Mouse (Mus musculus) heart, embryonic 14.5 days (tissue): ENCODE results near the gene Gpbar1. TPM values are rescaled to one million over a fixed set of nuclear protein-coding genes. Genes with fewer than 3 reads are reported as not detected.

Experiments used
- ATAC-seq: fragments of 200-750 bp; cut with Nextera tagmentation; 2 replicates; pipeline ENCODE4 v1.8.0; 2017; ENCODE audit warnings: low read depth, moderate TSS enrichment; ENCODE audit not compliant: insufficient number of reproducible peaks, insufficient read depth, low FRiP score
- H3K27ac ChIP-seq, 2 experiments: fragments of 200-500 bp in 1 of 2; fragments of 300-500 bp in 1 of 2; sonication (generic) in 1 of 2; replicated peaks in 1 of 2; 2 replicates each; pipeline ENCODE4 v1.5.1; 2012 to 2014; ENCODE audit warnings: low read depth in 2 of 2, low read length in 2 of 2, control low read depth in 1 of 2, mild to moderate bottlenecking in 1 of 2, mixed read lengths in 1 of 2; ENCODE audit not compliant: control insufficient read depth in 1 of 2, insufficient read depth in 1 of 2
- H3K27me3 ChIP-seq: fragments of 300-500 bp; sonication (generic); 2 replicates; pipeline ENCODE4 v1.6.1; 2014; ENCODE audit warnings: mild to moderate bottlenecking, low read length, control low read depth; ENCODE audit not compliant: control insufficient read depth, insufficient read depth
- H3K36me3 ChIP-seq: fragments of 300-500 bp; sonication (generic); 2 replicates; pipeline ENCODE4 v1.6.1; 2014; ENCODE audit warnings: mild to moderate bottlenecking, control low read depth, low read length, mixed read lengths; ENCODE audit not compliant: control insufficient read depth, insufficient read depth
- H3K4me1 ChIP-seq, 2 experiments: fragments of 200-500 bp in 1 of 2; fragments of 300-500 bp in 1 of 2; sonication (generic) in 1 of 2; 2 replicates each; pipeline ENCODE4 v1.6.1; 2012 to 2014; ENCODE audit warnings: low read length in 2 of 2, control low read depth in 1 of 2, mixed read lengths in 1 of 2; ENCODE audit not compliant: control insufficient read depth in 2 of 2, insufficient read depth in 2 of 2
- H3K4me2 ChIP-seq: fragments of 300-500 bp; sonication (generic); 2 replicates; pipeline ENCODE4 v1.6.1; 2014; ENCODE audit warnings: mild to moderate bottlenecking, low read length
- H3K4me3 ChIP-seq, 2 experiments: fragments of 200-500 bp in 1 of 2; fragments of 300-500 bp in 1 of 2; sonication (generic) in 1 of 2; 2 replicates each; pipeline ENCODE4 v1.5.1; 2012 to 2014; ENCODE audit warnings: low read length in 2 of 2, mild to moderate bottlenecking in 2 of 2, control low read depth in 1 of 2, low read depth in 1 of 2, moderate library complexity in 1 of 2; ENCODE audit not compliant: control insufficient read depth in 1 of 2, insufficient read depth in 1 of 2
- H3K9ac ChIP-seq: fragments of 300-500 bp; sonication (generic); 2 replicates; pipeline ENCODE4 v1.6.1; 2014; ENCODE audit warnings: mild to moderate bottlenecking, low read length
- H3K9me3 ChIP-seq: fragments of 300-500 bp; sonication (generic); 2 replicates; pipeline ENCODE4 v1.6.1; 2016; ENCODE audit warnings: low read length, control low read depth; ENCODE audit not compliant: control insufficient read depth
- WGBS: fragments of 180-500 bp; shearing (Covaris S2); extraction: QIAGEN DNeasy Blood & Tissue Kit; methylation state at CpG from one replicate; pipeline ENCODE4 v1.1.7; 2014; 5-methylcytosine and 5-hydroxymethylcytosine counted together
- polyA plus RNA-seq: library from polyadenylated mRNA; unstranded; fragments of >200 nt; fragmentation: Nextera tagmentation; extraction: Ambion mirVana; gene quantifications from 2 replicates; pipeline ENCODE4 v1.2.1, GENCODE M21; 2014

Gene Gpbar1
- polyA plus RNA-seq, 1 experiment from 2014 or later = 0.69 TPM

GRCm38 (mm10) chr1:74239162-74239561 is 39.2 kb upstream of the Gpbar1 start:
- Histone ChIP-seq H3K9me3 (no peaks in the 10 kb centered on the region), H3K4me3 (peak overlapping the region; percentile 33 to 99), H3K27ac (peak overlapping the region; percentile 89 to 90), H3K36me3 (peaks cover 4% of the 10 kb centered on the region; the same call in 1 of the 2 replicates), H3K4me2 (peak overlapping the region; percentile 79), H3K4me1 (peaks cover 15 to 51% of the 10 kb centered on the region in 2 experiments), H3K27me3 (no peaks in the 10 kb centered on the region), H3K9ac (peak overlapping the region; percentile 99)
- 5% methylated on average over 7 of the region's 7 CpGs for WGBS
- no peak for ATAC-seq

- ATAC-seq = no peak
- H3K27ac ChIP-seq = peak overlapping the region; percentile 89 to 90
- peaks cover 4% of the 10 kb centered on the region; the same call in 1 of the 2 replicates for H3K36me3 ChIP-seq
- H3K9ac ChIP-seq = peak overlapping the region; percentile 99
- H3K4me3 ChIP-seq = peak overlapping the region; percentile 33 to 99
- H3K4me1 ChIP-seq = peaks cover 17 to 55% of the 10 kb centered on the region in 2 experiments
- no peaks in the 10 kb centered on the region for H3K27me3 ChIP-seq
- WGBS = 10% methylated on average over 11 of the region's 11 CpGs
- H3K9me3 ChIP-seq = no peaks in the 10 kb centered on the region
- peak overlapping the region; percentile 79 for H3K4me2 ChIP-seq
Observed at GRCm38 (mm10) chr1:74239618-74240017, 38.7 kb upstream of the Gpbar1 start.

GRCm38 (mm10) chr1:74240311-74240710 is 38.0 kb upstream of the Gpbar1 start:
- 10% methylated on average over 6 of the region's 6 CpGs for WGBS
- no peaks in the 10 kb centered on the region for H3K9me3 ChIP-seq
- peak overlapping the region; percentile 3 to 6; a peak in 2 of 4 replicates for H3K4me3 ChIP-seq
- H3K27me3 ChIP-seq = no peaks in the 10 kb centered on the region
- H3K4me2 ChIP-seq = peak overlapping the region; percentile 79
- H3K36me3 ChIP-seq = peaks cover 4% of the 10 kb centered on the region; the same call in 1 of the 2 replicates
- no peak for ATAC-seq
- peaks cover 17 to 56% of the 10 kb centered on the region in 2 experiments for H3K4me1 ChIP-seq
- peak overlapping the region; percentile 85 to 90 for H3K27ac ChIP-seq
- H3K9ac ChIP-seq = peak overlapping the region; percentile 99

GRCm38 (mm10) chr1:74240832-74241231 is 37.5 kb upstream of the Gpbar1 start:
- H3K9ac ChIP-seq = peak overlapping the region; percentile 99
- H3K9me3 ChIP-seq = no peaks in the 10 kb centered on the region
- peak overlapping the region; percentile 79 for H3K4me2 ChIP-seq
- H3K4me1 ChIP-seq = peaks cover 17 to 62% of the 10 kb centered on the region in 2 experiments
- 39% methylated on average over 4 of the region's 4 CpGs for WGBS
- H3K4me3 ChIP-seq = peak overlapping the region in 1 of 2 experiments; percentile 6; a peak in 2 of 4 replicates
- H3K36me3 ChIP-seq = peaks cover 5% of the 10 kb centered on the region; the same call in 1 of the 2 replicates
- H3K27ac ChIP-seq = peak overlapping the region; percentile 85 to 90
- ATAC-seq = no peak
- H3K27me3 ChIP-seq = no peaks in the 10 kb centered on the region

- Histone ChIP-seq H3K27ac (no peak overlapping the region), H3K9me3 (no peaks in the 10 kb centered on the region), H3K4me1 (peaks cover 15 to 69% of the 10 kb centered on the region in 2 experiments), H3K4me2 (no peak overlapping the region), H3K4me3 (no peak overlapping the region), H3K9ac (no peak overlapping the region), H3K36me3 (peaks cover 44% of the 10 kb centered on the region), H3K27me3 (no peaks in the 10 kb centered on the region)
- 69% methylated on average over 2 of the region's 2 CpGs for WGBS
- ATAC-seq = no peak
Observed at GRCm38 (mm10) chr1:74245525-74245924, 32.8 kb upstream of the Gpbar1 start.

- H3K9ac ChIP-seq = peak overlapping the region; percentile 26; the same call in 1 of the 2 replicates
- H3K9me3 ChIP-seq = no peaks in the 10 kb centered on the region
- peaks cover 12 to 50% of the 10 kb centered on the region in 2 experiments; a peak in 3 of 4 replicates for H3K4me1 ChIP-seq
- ATAC-seq = peak; percentile 61; the same call in 1 of the 2 replicates
- H3K4me3 ChIP-seq = no peak overlapping the region
- H3K36me3 ChIP-seq = peaks cover 72% of the 10 kb centered on the region
- peak overlapping the region; percentile 82 to 83 for H3K27ac ChIP-seq
- no peaks in the 10 kb centered on the region for H3K27me3 ChIP-seq
- no peak overlapping the region for H3K4me2 ChIP-seq
- WGBS = 34% methylated on average over 1 of the region's 1 CpGs
Observed at GRCm38 (mm10) chr1:74248799-74249198, 29.6 kb upstream of the Gpbar1 start.

GRCm38 (mm10) chr1:74249331-74249980 is 28.9 kb upstream of the Gpbar1 start:
- WGBS = 58% methylated on average over 5 of the region's 5 CpGs
- Histone ChIP-seq H3K27ac (peak overlapping the region; percentile 82 to 83), H3K9me3 (no peaks in the 10 kb centered on the region), H3K36me3 (peaks cover 79% of the 10 kb centered on the region), H3K9ac (peak overlapping the region; percentile 26; the same call in 1 of the 2 replicates), H3K4me2 (no peak overlapping the region), H3K4me1 (peaks cover 12 to 49% of the 10 kb centered on the region in 2 experiments), H3K27me3 (no peaks in the 10 kb centered on the region), H3K4me3 (no peak overlapping the region)
- ATAC-seq = no peak
